Mouse (Mus musculus): ENCODE measurements at regions not wholly inside any gene's neighbourhood (a gene's known extent, or its start where the extent isn't known, plus 50 kb on each side); places are given as distances from the start of the nearest gene placed in this dataset.
"Not testable (repeated sequence)": the region's sequence is repeated elsewhere in the genome, so short reads cannot be mapped to it uniquely, and the experiment has no call there.

- DNase-seq (ENCODE audit: low read depth, low spot score), result no peak
- Histone ChIP-seq H3K9ac (ENCODE audit: insufficient read depth, low read depth, low read length, poor library complexity, severe bottlenecking) (no peak overlapping the region), H3K27ac (ENCODE audit: insufficient read depth, low read depth, low read length, poor library complexity, severe bottlenecking) (no peak overlapping the region), H3K36me3 (ENCODE audit: control insufficient read depth, insufficient read depth, low read length, poor library complexity, severe bottlenecking) (no peaks in the 10 kb centered on the region), H3K4me3 (ENCODE audit: insufficient read depth in 1 of 2, low read depth in 1 of 2, low read length in 2 of 2, poor library complexity in 1 of 2, severe bottlenecking in 1 of 2) (no peak overlapping the region), H3K9me3 (ENCODE audit: control insufficient read depth, insufficient read depth, low read depth, low read length) (no peaks in the 10 kb centered on the region), H3K4me1 (ENCODE audit: control insufficient read depth in 2 of 2, insufficient read depth in 2 of 2, low read length in 2 of 2, poor library complexity in 1 of 2) (no peaks in the 10 kb centered on the region)
- in situ Hi-C loops (cut with MboI; ENCODE audit: low sequenced_read_pairs in 2 of 2, unreplicated experiment in 2 of 2), result no loop called here
- TF ChIP-seq ZNF384 (IDR thresholded peaks at IDR 0.05; ENCODE audit: low read depth, low read length) (no peak), HCFC1 (IDR thresholded peaks at IDR 0.05; ENCODE audit: borderline replicate concordance, insufficient read depth, low read length) (no peak), MAFK (IDR thresholded peaks at IDR 0.05; ENCODE audit: insufficient read depth, low read depth, low read length) (peak; percentile 85)
Measured at GRCm38 (mm10) chr14:71055480-71055879, 455.8 kb upstream of the Fam160b2 start.

DNA sequence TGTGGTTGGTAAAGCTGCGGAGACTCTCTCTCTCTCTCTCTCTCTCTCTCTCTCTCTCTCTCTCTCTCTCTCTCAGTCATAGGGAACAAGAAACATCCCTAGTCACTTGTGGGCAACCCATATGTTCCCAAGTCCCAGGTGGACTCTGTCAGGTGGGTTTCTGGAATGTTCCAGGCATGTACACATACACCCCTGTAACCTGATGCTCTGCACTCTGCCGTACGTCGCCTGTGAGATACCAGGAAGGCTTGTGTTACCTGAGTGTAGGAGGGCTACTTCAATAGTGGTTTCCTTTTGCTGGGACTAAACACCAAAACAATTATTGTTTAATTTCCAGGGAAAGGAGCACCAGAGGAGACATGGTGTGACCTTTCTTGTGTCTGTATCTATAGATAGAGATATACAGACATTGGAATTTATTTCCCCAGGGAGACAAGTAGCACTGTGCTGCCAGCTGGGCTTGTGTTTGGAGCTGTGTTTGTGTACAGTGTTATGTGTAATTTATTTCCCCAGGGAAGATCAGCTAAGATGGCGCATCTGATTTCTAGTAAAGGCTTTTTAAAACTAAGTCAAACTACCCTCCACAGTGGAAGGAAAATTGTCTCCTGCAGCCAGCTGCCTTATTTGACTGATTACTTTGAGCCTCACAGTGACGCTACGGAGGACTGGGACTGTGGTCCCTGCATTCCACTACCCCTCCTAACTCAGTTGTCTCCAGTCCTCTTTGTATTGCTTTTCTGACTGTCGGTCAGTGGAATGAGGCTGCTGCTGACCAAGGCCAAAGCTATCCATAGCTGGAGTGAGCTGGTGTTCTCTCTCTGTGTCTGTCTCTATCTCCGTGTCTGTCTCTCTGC lies 454.4 kb upstream of the Fam160b2 start:
- H3K4me3 ChIP-seq (ENCODE audit: insufficient read depth in 1 of 2, low read depth in 1 of 2, low read length in 2 of 2, poor library complexity in 1 of 2, severe bottlenecking in 1 of 2), result no peak overlapping the region
- in situ Hi-C loops (cut with MboI; ENCODE audit: low sequenced_read_pairs in 2 of 2, unreplicated experiment in 2 of 2), result no loop called here
- H3K9ac ChIP-seq (ENCODE audit: insufficient read depth, low read depth, low read length, poor library complexity, severe bottlenecking), result no peak overlapping the region
- H3K27ac ChIP-seq (ENCODE audit: insufficient read depth, low read depth, low read length, poor library complexity, severe bottlenecking), result no peak overlapping the region
- no peak for TF ChIP-seq CHD2 (IDR thresholded peaks at IDR 0.05; ENCODE audit: low read depth, low read length)
- no peak for TF ChIP-seq HCFC1 (IDR thresholded peaks at IDR 0.05; ENCODE audit: borderline replicate concordance, insufficient read depth, low read length)
- TF ChIP-seq ZNF384 (IDR thresholded peaks at IDR 0.05; ENCODE audit: low read depth, low read length), result no peak
- no peak for TF ChIP-seq MAFK (IDR thresholded peaks at IDR 0.05; ENCODE audit: insufficient read depth, low read depth, low read length)
- DNase-seq (ENCODE audit: low read depth, low spot score), result no peak
- H3K4me1 ChIP-seq (ENCODE audit: control insufficient read depth in 2 of 2, insufficient read depth in 2 of 2, low read length in 2 of 2, poor library complexity in 1 of 2), result no peaks in the 10 kb centered on the region
- no peaks in the 10 kb centered on the region for H3K36me3 ChIP-seq (ENCODE audit: control insufficient read depth, insufficient read depth, low read length, poor library complexity, severe bottlenecking)
- H3K9me3 ChIP-seq (ENCODE audit: control insufficient read depth, insufficient read depth, low read depth, low read length), result no peaks in the 10 kb centered on the region

DNA sequence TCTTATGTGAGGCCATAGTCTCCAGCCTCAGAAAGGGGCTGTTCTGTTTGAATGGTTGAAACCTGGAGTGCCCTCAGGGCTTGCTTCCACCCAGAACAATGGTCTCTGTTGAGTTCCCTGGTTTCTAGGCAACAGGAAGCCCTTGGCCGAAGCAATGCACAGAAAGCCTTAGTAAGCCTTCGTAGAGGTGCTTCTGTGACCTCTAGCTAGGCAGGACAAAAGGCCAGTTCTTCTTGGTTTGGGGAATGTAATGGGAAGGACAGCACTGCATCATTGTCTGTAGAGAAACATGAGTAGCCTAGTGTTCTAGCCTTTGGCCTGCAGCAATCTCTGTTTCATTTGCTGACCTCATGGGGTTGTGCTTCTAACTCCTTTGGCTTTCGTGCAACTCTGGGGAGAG lies 447.5 kb upstream of the Fam160b2 start:
- in situ Hi-C loops (cut with MboI; ENCODE audit: low sequenced_read_pairs in 2 of 2, unreplicated experiment in 2 of 2), result no loop called here
- peak; percentile 68 for DNase-seq (ENCODE audit: low read depth, low spot score)

DNA sequence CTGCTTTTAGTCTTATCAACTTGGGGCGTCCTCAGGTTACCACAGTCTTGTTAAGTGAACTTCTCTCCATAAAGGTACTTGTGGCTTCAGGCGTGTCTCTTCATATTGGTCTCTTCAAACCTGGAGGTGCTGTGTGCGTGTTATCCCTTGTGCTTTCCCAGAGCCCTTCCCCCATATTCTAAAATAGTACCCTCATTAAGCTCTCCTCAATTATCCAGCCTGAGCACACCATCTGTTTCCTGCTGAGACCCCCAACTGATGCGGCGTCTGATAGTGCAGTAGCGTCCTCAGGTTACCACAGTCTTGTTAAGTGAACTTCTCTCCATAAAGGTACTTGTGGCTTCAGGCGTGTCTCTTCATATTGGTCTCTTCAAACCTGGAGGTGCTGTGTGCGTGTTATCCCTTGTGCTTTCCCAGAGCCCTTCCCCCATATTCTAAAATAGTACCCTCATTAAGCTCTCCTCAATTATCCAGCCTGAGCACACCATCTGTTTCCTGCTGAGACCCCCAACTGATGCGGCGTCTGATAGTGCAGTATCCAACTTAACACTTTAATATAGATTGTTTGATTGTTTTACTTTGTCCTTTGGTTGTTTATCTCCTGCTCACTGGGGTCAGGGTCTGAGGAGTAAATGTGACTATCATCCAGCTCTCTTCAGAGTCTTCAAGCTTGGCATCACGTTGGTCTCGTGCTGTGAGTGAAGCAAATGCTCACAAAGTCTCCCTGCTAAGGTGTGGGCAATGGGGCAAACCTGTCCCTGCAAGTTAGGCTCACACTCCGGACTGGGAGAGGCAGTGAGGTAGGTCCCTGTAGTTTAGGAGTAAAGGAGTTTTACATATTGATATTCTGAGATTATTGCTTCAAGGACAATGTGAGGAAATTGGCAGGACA lies 444.5 kb upstream of the Fam160b2 start:
- H3K27ac ChIP-seq (ENCODE audit: insufficient read depth, low read depth, low read length, poor library complexity, severe bottlenecking); H3K9me3 ChIP-seq (ENCODE audit: control insufficient read depth, insufficient read depth, low read depth, low read length); H3K4me3 ChIP-seq (ENCODE audit: insufficient read depth in 1 of 2, low read depth in 1 of 2, low read length in 2 of 2, poor library complexity in 1 of 2, severe bottlenecking in 1 of 2); H3K9ac ChIP-seq (ENCODE audit: insufficient read depth, low read depth, low read length, poor library complexity, severe bottlenecking); H3K36me3 ChIP-seq (ENCODE audit: control insufficient read depth, insufficient read depth, low read length, poor library complexity, severe bottlenecking); DNase-seq (ENCODE audit: low read depth, low spot score); H3K4me1 ChIP-seq (ENCODE audit: control insufficient read depth in 2 of 2, insufficient read depth in 2 of 2, low read length in 2 of 2, poor library complexity in 1 of 2); in situ Hi-C loops (cut with MboI; ENCODE audit: low sequenced_read_pairs in 2 of 2, unreplicated experiment in 2 of 2): not testable (repeated sequence)

More for the DNA sequence above, 447.5 kb upstream of the Fam160b2 start:
- no peak overlapping the region for H3K4me3 ChIP-seq (ENCODE audit: insufficient read depth in 1 of 2, low read depth in 1 of 2, low read length in 2 of 2, poor library complexity in 1 of 2, severe bottlenecking in 1 of 2)
- no peaks in the 10 kb centered on the region for H3K9me3 ChIP-seq (ENCODE audit: control insufficient read depth, insufficient read depth, low read depth, low read length)
- H3K9ac ChIP-seq (ENCODE audit: insufficient read depth, low read depth, low read length, poor library complexity, severe bottlenecking), result no peak overlapping the region
- no peak for TF ChIP-seq CHD2 (IDR thresholded peaks at IDR 0.05; ENCODE audit: low read depth, low read length)
- no peaks in the 10 kb centered on the region for H3K36me3 ChIP-seq (ENCODE audit: control insufficient read depth, insufficient read depth, low read length, poor library complexity, severe bottlenecking)
- no peaks in the 10 kb centered on the region; a peak in 1 of 4 replicates for H3K4me1 ChIP-seq (ENCODE audit: control insufficient read depth in 2 of 2, insufficient read depth in 2 of 2, low read length in 2 of 2, poor library complexity in 1 of 2)
- no peak overlapping the region for H3K27ac ChIP-seq (ENCODE audit: insufficient read depth, low read depth, low read length, poor library complexity, severe bottlenecking)

- no peak for DNase-seq (ENCODE audit: low read depth, low spot score)
- Histone ChIP-seq H3K9me3 (ENCODE audit: control insufficient read depth, insufficient read depth, low read depth, low read length) (no peaks in the 10 kb centered on the region), H3K27ac (ENCODE audit: insufficient read depth, low read depth, low read length, poor library complexity, severe bottlenecking) (no peak overlapping the region), H3K4me1 (ENCODE audit: control insufficient read depth in 2 of 2, insufficient read depth in 2 of 2, low read length in 2 of 2, poor library complexity in 1 of 2) (no peaks in the 10 kb centered on the region), H3K36me3 (ENCODE audit: control insufficient read depth, insufficient read depth, low read length, poor library complexity, severe bottlenecking) (no peaks in the 10 kb centered on the region), H3K9ac (ENCODE audit: insufficient read depth, low read depth, low read length, poor library complexity, severe bottlenecking) (no peak overlapping the region), H3K4me3 (ENCODE audit: insufficient read depth in 1 of 2, low read depth in 1 of 2, low read length in 2 of 2, poor library complexity in 1 of 2, severe bottlenecking in 1 of 2) (no peak overlapping the region)
- in situ Hi-C loops (cut with MboI; ENCODE audit: low sequenced_read_pairs in 2 of 2, unreplicated experiment in 2 of 2), result no loop called here
- TF ChIP-seq CHD2 (IDR thresholded peaks at IDR 0.05; ENCODE audit: low read depth, low read length) (no peak), ZNF384 (IDR thresholded peaks at IDR 0.05; ENCODE audit: low read depth, low read length) (no peak), MAFK (IDR thresholded peaks at IDR 0.05; ENCODE audit: insufficient read depth, low read depth, low read length) (no peak), ZC3H11A (IDR thresholded peaks at IDR 0.05; ENCODE audit: borderline replicate concordance, low read depth, low read length) (no peak), HCFC1 (IDR thresholded peaks at IDR 0.05; ENCODE audit: borderline replicate concordance, insufficient read depth, low read length) (no peak)
Measured at GRCm38 (mm10) chr14:71036620-71037019, 437.0 kb upstream of the Fam160b2 start.
